Mouse (Mus musculus): ENCODE measurements at regions not wholly inside any gene's neighbourhood (a gene's known extent, or its start where the extent isn't known, plus 50 kb on each side); places are given as distances from the start of the nearest gene placed in this dataset.

GRCm38 (mm10) chrX:51913247-51913646, 59.3 kb downstream of the 1700080O16Rik start:
- peak; percentile 8 for DNase-seq

GRCm38 (mm10) chrX:51911566-51911965, 61.0 kb downstream of the 1700080O16Rik start:
- DNase-seq: no peak

DNA sequence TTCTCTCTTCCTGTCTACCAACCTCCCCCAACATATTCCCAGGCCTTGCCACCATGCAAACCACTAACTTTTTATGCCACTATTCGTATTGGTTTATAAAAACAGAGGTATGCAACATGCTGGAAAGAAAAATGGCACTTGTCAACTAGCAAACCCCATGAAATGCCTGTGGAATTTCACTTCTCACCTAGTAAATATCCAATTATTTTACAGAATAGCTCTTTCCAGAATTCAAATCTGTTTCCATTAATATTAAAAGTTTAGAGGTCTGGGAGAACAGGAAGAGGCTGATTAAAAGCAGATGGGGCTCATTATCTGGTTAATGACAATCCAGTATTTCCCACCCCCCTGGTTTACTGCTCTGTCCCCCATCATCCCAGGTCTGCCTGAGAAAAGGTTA, 62.0 kb downstream of the 1700080O16Rik start:
- DNase-seq: no peak

DNA sequence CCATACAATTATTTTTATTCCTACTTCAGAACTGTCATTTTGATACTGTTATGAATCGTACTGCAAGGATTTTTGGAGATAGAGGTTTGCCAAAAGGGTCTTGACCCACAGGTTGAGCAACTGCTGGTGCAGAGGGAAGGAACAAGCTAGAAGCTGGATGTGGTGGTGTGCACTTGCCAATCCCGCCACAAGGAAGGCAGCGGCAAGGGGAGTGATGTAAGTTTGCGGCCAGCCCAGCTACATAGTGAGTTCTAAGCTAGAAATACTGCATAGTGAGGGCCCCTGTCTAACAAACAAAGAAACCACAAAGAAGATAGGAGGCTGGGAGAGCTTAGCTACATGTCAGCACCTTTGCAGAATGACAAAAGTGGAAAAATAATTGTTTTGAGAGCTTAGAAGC, 74.1 kb downstream of the 1700080O16Rik start:
- DNase-seq: no peak

GRCm38 (mm10) chrX:51897059-51897458, 75.5 kb downstream of the 1700080O16Rik start:
- no peak for DNase-seq

GRCm38 (mm10) chrX:51895646-51896190, 76.9 kb downstream of the 1700080O16Rik start:
- DNase-seq: no peak

DNA sequence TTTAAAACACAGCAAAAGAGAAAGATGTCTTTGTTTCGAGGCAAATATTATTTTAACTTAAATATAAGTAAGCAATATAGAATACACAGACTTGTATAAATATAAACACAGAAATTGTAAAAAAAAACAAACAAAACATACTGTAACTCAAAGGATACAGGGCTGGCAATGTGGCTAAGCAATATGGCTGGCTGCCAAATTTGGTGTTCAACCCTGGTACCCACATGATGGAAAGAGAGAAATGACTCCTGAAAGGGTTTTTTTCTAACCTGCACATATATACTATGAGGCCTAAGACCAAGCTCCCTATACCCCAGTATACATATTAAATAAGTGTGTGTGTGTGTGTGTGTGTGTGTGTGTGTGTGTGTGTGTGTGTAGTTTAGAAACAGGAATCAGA, 79.9 kb downstream of the 1700080O16Rik start:
- DNase-seq: no peak

GRCm38 (mm10) chrX:51886129-51886528, 85.1 kb upstream of the Usp26 start:
- no peak for DNase-seq
